Mouse (Mus musculus): ENCODE measurements around the gene Rab30. TPM values are rescaled to one million over a fixed set of nuclear protein-coding genes. Genes with fewer than 3 reads are reported as not detected.

The Rab30 gene
- polyA plus RNA-seq, 1 experiment = 2.0 TPM

- H3K27me3 ChIP-seq (ENCODE audit: control insufficient read depth, insufficient read depth, insufficient read length) = no peaks in the 10 kb centered on the region
- peak overlapping the region; percentile 32 for H3ac ChIP-seq (ENCODE audit: control insufficient read depth, insufficient read length, low read depth)
- peaks cover 21% of the 10 kb centered on the region for H3K36me3 ChIP-seq (ENCODE audit: control insufficient read depth, insufficient read depth)
- H3K4me3 ChIP-seq (ENCODE audit: insufficient read depth, poor library complexity, severe bottlenecking) = peak overlapping the region; percentile 71
- TF ChIP-seq USF1 (IDR thresholded peaks at IDR 0.05; ENCODE audit: low read depth) = no peak
- no peak for TF ChIP-seq CEBPB (IDR thresholded peaks at IDR 0.05; ENCODE audit: low read depth)
- no peak for TF ChIP-seq FOSL1 (IDR thresholded peaks at IDR 0.05; ENCODE audit: insufficient read depth, low read length, poor library complexity, severe bottlenecking)
- TF ChIP-seq MYOG (IDR thresholded peaks at IDR 0.05; ENCODE audit: control insufficient read depth, extremely low read depth, insufficient read length) = no peak
- no peak for TF ChIP-seq MYOD1 (IDR thresholded peaks at IDR 0.05; ENCODE audit: control insufficient read depth, insufficient read length, low read depth)
- no peak for TF ChIP-seq MAX (IDR thresholded peaks at IDR 0.05)
- no peak for TF ChIP-seq CTCF (IDR thresholded peaks at IDR 0.05; ENCODE audit: control insufficient read depth, insufficient read depth, insufficient read length)
- peaks cover 33% of the 10 kb centered on the region for H3K79me2 ChIP-seq (ENCODE audit: control insufficient read depth, insufficient read depth)
- H3K79me3 ChIP-seq (ENCODE audit: low read depth) = peaks cover 24% of the 10 kb centered on the region
These were observed 452 bp downstream of the Rab30 start for GRCm38 (mm10) chr7:92741861-92742249.

GRCm38 (mm10) chr7:92742341-92742741, 938 bp downstream of the Rab30 start:
- H3K36me3 ChIP-seq (ENCODE audit: control insufficient read depth, insufficient read depth) = peaks cover 19% of the 10 kb centered on the region
- peak overlapping the region; percentile 71 for H3K4me3 ChIP-seq (ENCODE audit: insufficient read depth, poor library complexity, severe bottlenecking)
- TF ChIP-seq MAX (IDR thresholded peaks at IDR 0.05) (no peak), CEBPB (IDR thresholded peaks at IDR 0.05; ENCODE audit: low read depth) (no peak), MYOG (IDR thresholded peaks at IDR 0.05; ENCODE audit: control insufficient read depth, extremely low read depth, insufficient read length) (no peak), FOSL1 (IDR thresholded peaks at IDR 0.05; ENCODE audit: insufficient read depth, low read length, poor library complexity, severe bottlenecking) (no peak), CTCF (IDR thresholded peaks at IDR 0.05; ENCODE audit: control insufficient read depth, insufficient read depth, insufficient read length) (no peak), USF1 (IDR thresholded peaks at IDR 0.05; ENCODE audit: low read depth) (no peak), MYOD1 (IDR thresholded peaks at IDR 0.05; ENCODE audit: control insufficient read depth, insufficient read length, low read depth) (no peak)
- no peaks in the 10 kb centered on the region for H3K27me3 ChIP-seq (ENCODE audit: control insufficient read depth, insufficient read depth, insufficient read length)
- H3K79me2 ChIP-seq (ENCODE audit: control insufficient read depth, insufficient read depth) = peaks cover 28% of the 10 kb centered on the region
- H3K79me3 ChIP-seq (ENCODE audit: low read depth) = peaks cover 24% of the 10 kb centered on the region
- H3ac ChIP-seq (ENCODE audit: control insufficient read depth, insufficient read length, low read depth) = peak overlapping the region; percentile 36

GRCm38 (mm10) chr7:92742774-92743173, 1.4 kb downstream of the Rab30 start:
- H3K79me2 ChIP-seq (ENCODE audit: control insufficient read depth, insufficient read depth) = peaks cover 28% of the 10 kb centered on the region
- peaks cover 24% of the 10 kb centered on the region for H3K79me3 ChIP-seq (ENCODE audit: low read depth)
- H3K27me3 ChIP-seq (ENCODE audit: control insufficient read depth, insufficient read depth, insufficient read length) = no peaks in the 10 kb centered on the region
- no peak overlapping the region for H3ac ChIP-seq (ENCODE audit: control insufficient read depth, insufficient read length, low read depth)
- H3K36me3 ChIP-seq (ENCODE audit: control insufficient read depth, insufficient read depth) = peaks cover 19% of the 10 kb centered on the region
- peak overlapping the region; percentile 71 for H3K4me3 ChIP-seq (ENCODE audit: insufficient read depth, poor library complexity, severe bottlenecking)
- no peak for TF ChIP-seq MYOG (IDR thresholded peaks at IDR 0.05; ENCODE audit: control insufficient read depth, extremely low read depth, insufficient read length)
- no peak for TF ChIP-seq CEBPB (IDR thresholded peaks at IDR 0.05; ENCODE audit: low read depth)
- TF ChIP-seq MAX (IDR thresholded peaks at IDR 0.05) = no peak
- TF ChIP-seq FOSL1 (IDR thresholded peaks at IDR 0.05; ENCODE audit: insufficient read depth, low read length, poor library complexity, severe bottlenecking) = no peak
- TF ChIP-seq CTCF (IDR thresholded peaks at IDR 0.05; ENCODE audit: control insufficient read depth, insufficient read depth, insufficient read length) = no peak

GRCm38 (mm10) chr7:92743325-92743724, 1.9 kb downstream of the Rab30 start:
- Histone ChIP-seq H3K79me3 (ENCODE audit: low read depth) (peaks cover 24% of the 10 kb centered on the region), H3K27me3 (ENCODE audit: control insufficient read depth, insufficient read depth, insufficient read length) (no peaks in the 10 kb centered on the region), H3K79me2 (ENCODE audit: control insufficient read depth, insufficient read depth) (peaks cover 28% of the 10 kb centered on the region), H3K4me3 (ENCODE audit: insufficient read depth, poor library complexity, severe bottlenecking) (no peak overlapping the region), H3ac (ENCODE audit: control insufficient read depth, insufficient read length, low read depth) (no peak overlapping the region), H3K36me3 (ENCODE audit: control insufficient read depth, insufficient read depth) (peaks cover 16% of the 10 kb centered on the region)
- TF ChIP-seq MAX (IDR thresholded peaks at IDR 0.05) = no peak
- TF ChIP-seq FOSL1 (IDR thresholded peaks at IDR 0.05; ENCODE audit: insufficient read depth, low read length, poor library complexity, severe bottlenecking) = no peak
- TF ChIP-seq CEBPB (IDR thresholded peaks at IDR 0.05; ENCODE audit: low read depth) = no peak
- no peak for TF ChIP-seq CTCF (IDR thresholded peaks at IDR 0.05; ENCODE audit: control insufficient read depth, insufficient read depth, insufficient read length)
- TF ChIP-seq USF1 (IDR thresholded peaks at IDR 0.05; ENCODE audit: low read depth) = no peak
- no peak for TF ChIP-seq MYOD1 (IDR thresholded peaks at IDR 0.05; ENCODE audit: control insufficient read depth, insufficient read length, low read depth)
- no peak for TF ChIP-seq MYOG (IDR thresholded peaks at IDR 0.05; ENCODE audit: control insufficient read depth, extremely low read depth, insufficient read length)

GRCm38 (mm10) chr7:92750395-92750794, 9.0 kb downstream of the Rab30 start:
- Histone ChIP-seq H3ac (ENCODE audit: control insufficient read depth, insufficient read length, low read depth) (no peak overlapping the region), H3K36me3 (ENCODE audit: control insufficient read depth, insufficient read depth) (no peaks in the 10 kb centered on the region), H3K79me2 (ENCODE audit: control insufficient read depth, insufficient read depth) (no peaks in the 10 kb centered on the region), H3K4me3 (ENCODE audit: insufficient read depth, poor library complexity, severe bottlenecking) (no peak overlapping the region), H3K79me3 (ENCODE audit: low read depth) (no peaks in the 10 kb centered on the region), H3K27me3 (ENCODE audit: control insufficient read depth, insufficient read depth, insufficient read length) (no peaks in the 10 kb centered on the region)
- TF ChIP-seq FOSL1 (IDR thresholded peaks at IDR 0.05; ENCODE audit: insufficient read depth, low read length, poor library complexity, severe bottlenecking) (no peak), MYOD1 (IDR thresholded peaks at IDR 0.05; ENCODE audit: control insufficient read depth, insufficient read length, low read depth) (no peak), CEBPB (IDR thresholded peaks at IDR 0.05; ENCODE audit: low read depth) (no peak), MAX (IDR thresholded peaks at IDR 0.05) (no peak), USF1 (IDR thresholded peaks at IDR 0.05; ENCODE audit: low read depth) (no peak)

- TF ChIP-seq MYOD1 (IDR thresholded peaks at IDR 0.05; ENCODE audit: control insufficient read depth, insufficient read length, low read depth) (peak; percentile 54), CEBPB (IDR thresholded peaks at IDR 0.05; ENCODE audit: low read depth) (no peak), USF1 (IDR thresholded peaks at IDR 0.05; ENCODE audit: low read depth) (peak; percentile 54)
- H3K36me3 ChIP-seq (ENCODE audit: control insufficient read depth, insufficient read depth) = no peaks in the 10 kb centered on the region
These were observed 16.7 kb downstream of the Rab30 start for GRCm38 (mm10) chr7:92758067-92758466.

More at GRCm38 (mm10) chr7:92758067-92758466, 16.7 kb downstream of the Rab30 start:
- no peaks in the 10 kb centered on the region for H3K27me3 ChIP-seq (ENCODE audit: control insufficient read depth, insufficient read depth, insufficient read length)
- no peaks in the 10 kb centered on the region for H3K79me2 ChIP-seq (ENCODE audit: control insufficient read depth, insufficient read depth)
- no peak overlapping the region for H3ac ChIP-seq (ENCODE audit: control insufficient read depth, insufficient read length, low read depth)
- no peak overlapping the region for H3K4me3 ChIP-seq (ENCODE audit: insufficient read depth, poor library complexity, severe bottlenecking)
- H3K79me3 ChIP-seq (ENCODE audit: low read depth) = no peaks in the 10 kb centered on the region

All from C2C12 (cell line).